Mouse (Mus musculus): ENCODE measurements at regions not wholly inside any gene's neighbourhood (a gene's known extent, or its start where the extent isn't known, plus 50 kb on each side); places are given as distances from the start of the nearest gene placed in this dataset.
A peak's percentile ranks its signal among the peaks of the same experiment; 100 is the strongest.

DNA sequence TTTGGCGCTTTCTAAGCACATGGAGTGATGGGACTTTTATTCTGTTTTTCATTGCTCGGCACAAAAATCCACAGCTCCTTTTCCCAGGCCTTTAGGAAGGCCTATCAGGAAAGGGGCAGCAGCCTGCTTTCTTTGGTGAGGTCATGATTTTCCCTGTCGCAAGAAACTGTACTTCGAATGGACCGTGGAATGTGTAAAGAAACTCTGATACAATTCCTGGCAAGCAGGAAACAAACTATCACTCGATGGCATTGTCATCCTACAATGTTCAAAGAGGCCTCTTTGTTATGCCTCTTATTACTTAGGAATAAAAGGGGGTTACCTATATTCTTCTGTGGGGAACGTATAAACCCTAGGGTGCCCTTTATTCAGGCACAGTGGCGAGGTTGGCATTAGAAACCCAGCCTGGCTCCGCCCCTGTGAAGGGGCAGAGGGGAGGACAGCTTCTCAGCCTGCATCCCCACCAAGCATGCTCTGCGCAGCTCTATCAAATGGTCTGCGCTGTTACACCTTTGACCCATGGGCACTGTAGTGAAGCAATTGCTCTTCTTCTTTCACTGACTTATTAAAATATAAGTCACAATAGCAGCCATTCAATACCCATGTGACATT is 246.5 kb downstream of the Irs2 start:
- Histone ChIP-seq H3K4me2 (ENCODE audit: low read depth, low read length) (no peak overlapping the region), H3K27me3 (ENCODE audit: control insufficient read depth, insufficient read depth, low read length) (no peaks in the 10 kb centered on the region), H3K4me3 (ENCODE audit: low read length) (no peak overlapping the region), H3K9ac (ENCODE audit: low read length) (no peak overlapping the region), H3K36me3 (ENCODE audit: control insufficient read depth, insufficient read depth) (no peaks in the 10 kb centered on the region), H3K9me3 (replicated peaks; ENCODE audit: control insufficient read depth, low read length) (no peaks in the 10 kb centered on the region), H3K4me1 (ENCODE audit: control insufficient read depth, insufficient read depth, low read length) (peaks cover 13% of the 10 kb centered on the region), H3K27ac (ENCODE audit: low read length) (peak overlapping the region; percentile 51)
- 56% methylated on average over 11 of the region's 11 CpGs for WGBS
- ATAC-seq (replicated peaks; ENCODE audit: extremely low read depth, insufficient read depth, low FRiP score): no peak

DNA sequence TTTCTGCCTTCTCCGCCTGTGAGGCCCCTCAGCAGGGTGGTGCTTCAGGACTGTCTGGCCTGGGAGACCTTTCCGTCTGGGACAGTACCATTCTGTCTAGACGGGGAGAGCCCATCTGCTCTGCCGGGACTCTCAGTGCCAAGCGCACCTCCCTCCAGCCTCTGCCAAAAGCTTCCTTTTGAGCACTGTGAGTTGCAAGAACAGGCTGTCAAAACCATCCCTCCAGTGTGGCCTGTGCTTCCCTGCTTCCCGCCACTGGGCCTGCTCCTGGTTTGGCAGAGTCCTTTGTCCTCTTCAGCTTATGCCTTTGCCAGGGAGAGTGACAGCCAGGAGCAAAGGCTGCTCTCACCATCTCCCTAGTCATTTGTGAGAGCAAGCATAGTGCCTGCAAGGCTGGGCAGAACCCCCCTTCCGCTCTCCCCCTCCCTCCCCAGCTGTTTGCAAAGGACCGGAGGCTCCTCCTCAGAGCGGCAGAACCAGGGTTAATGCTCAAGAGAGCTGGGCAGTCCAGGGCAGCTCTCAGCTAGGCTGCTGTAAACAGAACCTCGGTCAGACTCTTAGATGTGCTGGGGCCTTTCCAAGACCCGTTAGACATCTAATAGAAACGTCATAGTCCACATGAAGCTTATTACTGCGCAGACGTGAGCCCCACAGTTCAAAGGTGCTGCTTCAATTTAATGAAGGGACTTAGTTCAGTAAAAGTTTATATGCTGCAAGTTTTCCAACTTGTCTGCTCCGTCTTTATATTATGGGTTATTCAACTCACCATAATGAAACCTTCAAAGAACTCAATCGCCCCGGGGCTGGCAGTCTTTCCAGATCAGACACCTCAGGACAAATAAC is 247.2 kb downstream of the Irs2 start:
- no peak overlapping the region for H3K4me3 ChIP-seq (ENCODE audit: low read length)
- peak overlapping the region; percentile 51 for H3K27ac ChIP-seq (ENCODE audit: low read length)
- 19% methylated on average over 17 of the region's 17 CpGs for WGBS
- H3K4me1 ChIP-seq (ENCODE audit: control insufficient read depth, insufficient read depth, low read length): peaks cover 13% of the 10 kb centered on the region
- peak overlapping the region; percentile 17 for H3K4me2 ChIP-seq (ENCODE audit: low read depth, low read length)
- H3K36me3 ChIP-seq (ENCODE audit: control insufficient read depth, insufficient read depth): no peaks in the 10 kb centered on the region
- H3K9me3 ChIP-seq (replicated peaks; ENCODE audit: control insufficient read depth, low read length): no peaks in the 10 kb centered on the region
- peak; percentile 80 for ATAC-seq (replicated peaks; ENCODE audit: extremely low read depth, insufficient read depth, low FRiP score)
- H3K27me3 ChIP-seq (ENCODE audit: control insufficient read depth, insufficient read depth, low read length): no peaks in the 10 kb centered on the region
- peak overlapping the region; percentile 44 for H3K9ac ChIP-seq (ENCODE audit: low read length)

DNA sequence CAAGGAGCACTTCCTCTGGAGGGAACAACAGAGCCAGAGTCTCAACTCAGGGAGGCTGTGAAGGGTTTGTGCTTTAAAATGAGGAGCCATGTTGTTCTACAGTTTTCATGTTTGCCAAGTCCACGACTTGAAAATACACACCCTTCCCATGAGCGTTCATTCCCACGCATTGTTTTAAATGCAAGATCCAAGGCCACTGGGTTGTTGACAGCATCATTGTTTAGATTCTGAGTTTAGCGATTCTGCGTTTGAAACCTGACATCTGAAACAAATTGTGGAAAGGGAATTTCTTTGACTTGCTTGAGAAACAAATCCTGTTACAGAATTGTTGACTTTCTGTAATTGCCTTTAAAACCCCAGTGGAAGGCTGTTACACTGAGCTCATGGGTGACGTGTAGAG is 248.0 kb downstream of the Irs2 start:
- 71% methylated on average over 6 of the region's 6 CpGs for WGBS
- Histone ChIP-seq H3K4me1 (ENCODE audit: control insufficient read depth, insufficient read depth, low read length) (peaks cover 13% of the 10 kb centered on the region), H3K27me3 (ENCODE audit: control insufficient read depth, insufficient read depth, low read length) (no peaks in the 10 kb centered on the region), H3K27ac (ENCODE audit: low read length) (no peak overlapping the region), H3K9ac (ENCODE audit: low read length) (no peak overlapping the region), H3K4me2 (ENCODE audit: low read depth, low read length) (no peak overlapping the region), H3K36me3 (ENCODE audit: control insufficient read depth, insufficient read depth) (no peaks in the 10 kb centered on the region), H3K9me3 (replicated peaks; ENCODE audit: control insufficient read depth, low read length) (no peaks in the 10 kb centered on the region), H3K4me3 (ENCODE audit: low read length) (no peak overlapping the region)
- ATAC-seq (replicated peaks; ENCODE audit: extremely low read depth, insufficient read depth, low FRiP score): no peak

DNA sequence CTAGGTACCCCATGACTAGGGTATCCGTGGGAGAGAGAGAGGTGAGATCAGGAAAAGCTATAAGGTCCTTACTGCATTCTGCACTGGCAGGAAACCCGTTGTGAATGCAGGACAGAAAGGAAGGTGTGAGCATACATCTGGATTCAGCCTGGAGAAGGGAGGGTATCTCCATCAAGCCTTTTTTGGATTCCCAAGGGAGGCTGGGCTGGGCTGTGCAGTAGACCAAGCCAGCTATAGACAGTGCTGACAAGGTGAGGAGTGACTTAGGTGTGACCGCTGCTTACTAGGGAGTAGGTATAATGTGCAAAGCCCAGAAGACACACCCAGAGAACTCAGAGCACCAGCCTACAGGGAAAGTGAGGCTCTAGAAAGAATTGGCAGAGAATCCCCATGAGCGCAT is 250.1 kb downstream of the Irs2 start:
- 80% methylated on average over 4 of the region's 4 CpGs for WGBS
- no peak overlapping the region for H3K4me2 ChIP-seq (ENCODE audit: low read depth, low read length)
- no peaks in the 10 kb centered on the region for H3K9me3 ChIP-seq (replicated peaks; ENCODE audit: control insufficient read depth, low read length)
- H3K4me1 ChIP-seq (ENCODE audit: control insufficient read depth, insufficient read depth, low read length): peaks cover 13% of the 10 kb centered on the region
- no peak overlapping the region for H3K4me3 ChIP-seq (ENCODE audit: low read length)
- H3K27ac ChIP-seq (ENCODE audit: low read length): no peak overlapping the region
- no peaks in the 10 kb centered on the region for H3K36me3 ChIP-seq (ENCODE audit: control insufficient read depth, insufficient read depth)
- ATAC-seq (replicated peaks; ENCODE audit: extremely low read depth, insufficient read depth, low FRiP score): no peak
- H3K27me3 ChIP-seq (ENCODE audit: control insufficient read depth, insufficient read depth, low read length): no peaks in the 10 kb centered on the region
- H3K9ac ChIP-seq (ENCODE audit: low read length): no peak overlapping the region

DNA sequence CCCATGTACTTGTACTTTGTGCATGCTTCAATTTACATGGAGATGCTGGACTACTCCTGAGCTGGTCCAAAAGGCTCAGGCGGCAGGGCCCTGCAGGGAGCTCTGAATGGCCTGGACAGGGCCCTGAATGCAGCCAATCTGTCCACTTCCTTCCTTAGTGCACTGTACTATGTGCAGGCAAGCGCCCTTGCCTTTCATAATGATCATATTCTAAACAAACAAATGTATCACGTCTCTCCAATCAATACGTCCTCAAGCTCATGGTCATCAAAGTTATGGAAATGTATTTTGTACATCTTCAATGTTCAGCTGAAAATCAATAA is 253.3 kb downstream of the Irs2 start:
- Histone ChIP-seq H3K4me2 (ENCODE audit: low read depth, low read length) (no peak overlapping the region), H3K9me3 (replicated peaks; ENCODE audit: control insufficient read depth, low read length) (no peaks in the 10 kb centered on the region), H3K27me3 (ENCODE audit: control insufficient read depth, insufficient read depth, low read length) (no peaks in the 10 kb centered on the region), H3K36me3 (ENCODE audit: control insufficient read depth, insufficient read depth) (no peaks in the 10 kb centered on the region), H3K4me1 (ENCODE audit: control insufficient read depth, insufficient read depth, low read length) (no peaks in the 10 kb centered on the region), H3K9ac (ENCODE audit: low read length) (no peak overlapping the region), H3K27ac (ENCODE audit: low read length) (no peak overlapping the region), H3K4me3 (ENCODE audit: low read length) (no peak overlapping the region)
- 83% methylated on average over 4 of the region's 4 CpGs for WGBS
- ATAC-seq (replicated peaks; ENCODE audit: extremely low read depth, insufficient read depth, low FRiP score): no peak

DNA sequence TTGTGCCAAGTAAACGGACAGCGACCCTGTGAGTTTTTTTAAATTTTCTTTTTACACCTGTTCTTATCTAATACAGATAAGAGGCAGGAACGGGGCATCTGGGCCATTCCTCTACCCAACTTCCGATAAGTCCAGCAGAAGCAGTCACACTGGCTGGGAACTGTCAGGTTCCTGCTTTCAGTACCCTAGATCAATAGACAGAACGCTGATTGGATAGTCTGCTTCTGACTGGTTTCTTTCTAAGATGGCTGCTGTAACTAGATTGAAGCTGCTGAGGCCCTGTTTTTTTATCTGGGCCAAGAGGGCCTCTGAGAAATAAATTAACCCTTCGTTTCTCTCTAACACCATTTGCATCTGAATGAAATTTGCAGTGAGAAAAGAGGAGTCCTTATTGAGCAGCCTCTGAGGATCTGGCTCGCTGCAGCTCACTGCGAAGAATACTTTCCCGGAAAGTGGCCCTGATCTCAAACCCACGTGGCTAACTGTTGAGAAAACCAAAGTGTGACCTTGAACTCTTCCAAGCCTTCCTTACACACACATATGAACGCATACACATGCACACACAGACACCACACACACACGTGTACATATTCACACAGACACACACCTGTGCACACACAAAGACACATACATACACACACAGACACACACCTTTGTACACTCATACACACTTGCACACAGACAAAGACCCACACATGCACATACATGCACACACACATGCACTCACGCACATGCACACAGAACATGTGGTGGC is 253.8 kb downstream of the Irs2 start:
- no peaks in the 10 kb centered on the region for H3K36me3 ChIP-seq (ENCODE audit: control insufficient read depth, insufficient read depth)
- H3K27ac ChIP-seq (ENCODE audit: low read length): no peak overlapping the region
- ATAC-seq (replicated peaks; ENCODE audit: extremely low read depth, insufficient read depth, low FRiP score): no peak
- no peaks in the 10 kb centered on the region for H3K27me3 ChIP-seq (ENCODE audit: control insufficient read depth, insufficient read depth, low read length)
- no peaks in the 10 kb centered on the region for H3K9me3 ChIP-seq (replicated peaks; ENCODE audit: control insufficient read depth, low read length)
- H3K4me3 ChIP-seq (ENCODE audit: low read length): no peak overlapping the region
- 59% methylated on average over 13 of the region's 13 CpGs for WGBS
- H3K9ac ChIP-seq (ENCODE audit: low read length): no peak overlapping the region
- no peak overlapping the region for H3K4me2 ChIP-seq (ENCODE audit: low read depth, low read length)
- H3K4me1 ChIP-seq (ENCODE audit: control insufficient read depth, insufficient read depth, low read length): no peaks in the 10 kb centered on the region

DNA sequence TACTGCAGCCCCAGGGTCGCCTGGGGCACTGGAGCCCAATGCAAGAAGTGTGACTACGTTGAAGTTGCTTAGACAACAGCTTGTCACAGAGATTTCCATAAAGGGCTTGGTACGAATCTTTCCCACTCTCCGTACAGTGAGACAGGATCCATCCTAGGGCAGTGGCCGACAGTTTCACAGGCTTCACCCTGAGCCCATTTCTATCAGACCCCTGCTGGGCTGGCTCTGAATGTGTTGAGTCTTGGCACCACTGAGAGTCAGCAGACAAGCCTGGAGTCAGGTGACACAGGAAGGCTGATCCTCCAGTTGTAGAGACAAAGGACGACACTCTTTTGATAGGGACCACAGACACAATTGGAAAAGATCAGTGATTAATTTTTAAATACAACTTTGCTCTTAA is 255.2 kb downstream of the Irs2 start:
- no peaks in the 10 kb centered on the region for H3K9me3 ChIP-seq (replicated peaks; ENCODE audit: control insufficient read depth, low read length)
- 61% methylated on average over 6 of the region's 6 CpGs for WGBS
- no peak for ATAC-seq (replicated peaks; ENCODE audit: extremely low read depth, insufficient read depth, low FRiP score)

DNA sequence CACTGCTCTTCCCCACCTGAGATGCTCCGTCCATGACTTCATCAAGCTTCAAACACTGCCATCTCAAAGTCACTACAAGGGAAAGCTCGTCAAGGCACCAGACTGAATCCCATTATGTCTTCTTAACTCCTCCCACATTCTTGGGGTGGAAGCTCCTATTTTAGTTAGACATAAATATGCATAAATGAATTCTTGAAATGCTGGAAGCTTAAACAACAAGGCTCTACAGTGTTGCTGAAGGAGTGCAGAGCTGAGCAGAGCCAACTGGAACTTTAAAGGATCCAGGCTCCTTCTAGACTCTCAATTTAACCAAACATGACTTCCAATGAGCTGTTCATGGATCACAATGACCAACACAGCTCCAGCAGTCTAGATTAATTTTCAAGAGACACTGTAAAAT is 261.1 kb downstream of the Irs2 start:
- H3K27ac ChIP-seq (ENCODE audit: low read length): no peak overlapping the region
- no peak overlapping the region for H3K4me2 ChIP-seq (ENCODE audit: low read depth, low read length)
- no peaks in the 10 kb centered on the region for H3K36me3 ChIP-seq (ENCODE audit: control insufficient read depth, insufficient read depth)
- H3K4me3 ChIP-seq (ENCODE audit: low read length): no peak overlapping the region
- H3K4me1 ChIP-seq (ENCODE audit: control insufficient read depth, insufficient read depth, low read length): no peaks in the 10 kb centered on the region
- no peak for ATAC-seq (replicated peaks; ENCODE audit: extremely low read depth, insufficient read depth, low FRiP score)
- no peaks in the 10 kb centered on the region for H3K9me3 ChIP-seq (replicated peaks; ENCODE audit: control insufficient read depth, low read length)
- H3K9ac ChIP-seq (ENCODE audit: low read length): no peak overlapping the region
- 76% methylated on average over 2 of the region's 2 CpGs for WGBS
- H3K27me3 ChIP-seq (ENCODE audit: control insufficient read depth, insufficient read depth, low read length): no peaks in the 10 kb centered on the region

More for the DNA sequence above, 255.2 kb downstream of the Irs2 start:
- Histone ChIP-seq H3K27ac (ENCODE audit: low read length) (no peak overlapping the region), H3K27me3 (ENCODE audit: control insufficient read depth, insufficient read depth, low read length) (no peaks in the 10 kb centered on the region), H3K4me2 (ENCODE audit: low read depth, low read length) (no peak overlapping the region), H3K36me3 (ENCODE audit: control insufficient read depth, insufficient read depth) (no peaks in the 10 kb centered on the region), H3K4me1 (ENCODE audit: control insufficient read depth, insufficient read depth, low read length) (no peaks in the 10 kb centered on the region), H3K9ac (ENCODE audit: low read length) (no peak overlapping the region), H3K4me3 (ENCODE audit: low read length) (no peak overlapping the region)

DNA sequence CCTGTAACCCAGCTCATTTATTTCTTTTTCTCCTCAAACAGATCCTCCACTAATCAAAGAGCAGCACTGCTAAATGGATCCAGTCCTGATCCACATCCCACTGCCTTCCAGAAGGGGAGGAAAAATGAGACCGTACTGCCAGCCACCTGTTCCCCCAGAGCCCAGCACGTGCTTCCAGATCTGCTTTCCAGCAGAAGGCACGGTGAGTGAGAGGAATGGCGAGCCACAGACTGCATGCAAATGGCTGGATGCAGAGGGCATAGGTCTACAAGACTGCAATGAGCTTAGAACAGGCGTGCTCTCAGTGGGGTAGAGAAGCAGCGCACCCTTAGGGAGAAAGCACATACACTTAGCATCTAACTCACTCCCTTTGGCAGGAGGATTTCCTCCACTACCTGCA is 265.0 kb downstream of the Irs2 start:
- H3K27me3 ChIP-seq (ENCODE audit: control insufficient read depth, insufficient read depth, low read length): no peaks in the 10 kb centered on the region
- 78% methylated on average over 6 of the region's 6 CpGs for WGBS

More for the DNA sequence above, 265.0 kb downstream of the Irs2 start:
- no peak overlapping the region for H3K9ac ChIP-seq (ENCODE audit: low read length)
- no peak overlapping the region for H3K4me2 ChIP-seq (ENCODE audit: low read depth, low read length)
- no peak overlapping the region for H3K27ac ChIP-seq (ENCODE audit: low read length)
- no peaks in the 10 kb centered on the region for H3K36me3 ChIP-seq (ENCODE audit: control insufficient read depth, insufficient read depth)
- no peaks in the 10 kb centered on the region for H3K9me3 ChIP-seq (replicated peaks; ENCODE audit: control insufficient read depth, low read length)
- H3K4me3 ChIP-seq (ENCODE audit: low read length): no peak overlapping the region
- H3K4me1 ChIP-seq (ENCODE audit: control insufficient read depth, insufficient read depth, low read length): no peaks in the 10 kb centered on the region
- no peak for ATAC-seq (replicated peaks; ENCODE audit: extremely low read depth, insufficient read depth, low FRiP score)

Measured in heart, embryonic 16.5 days (tissue).